Mouse (Mus musculus) thymus, adult 2 months (tissue): ENCODE data around the gene Il17rc.

Experiments
- CTCF ChIP-seq: fragments of 200-500 bp; IDR thresholded peaks from 2 replicates; pipeline ENCODE4 v1.5.1; 2012; ENCODE audit warnings: mild to moderate bottlenecking, control low read depth, low read length, moderate library complexity, borderline replicate concordance; ENCODE audit not compliant: control insufficient read depth, poor library complexity, insufficient read depth; ENCODE audit errors: extremely low read depth
- POLR2A ChIP-seq: fragments of 200-500 bp; IDR thresholded peaks from 2 replicates; pipeline ENCODE4 v1.6.1; 2012; ENCODE audit warnings: mild to moderate bottlenecking, low read length, control low read depth, moderate library complexity; ENCODE audit not compliant: control insufficient read depth, poor library complexity, insufficient read depth; ENCODE audit errors: extremely low read depth

- TF ChIP-seq POLR2A (no peak), CTCF (no peak)
Observed at GRCm38 (mm10) chr6:113451839-113452238, 19.4 kb upstream of the Il17rc start.
